Mouse (Mus musculus): Measurements from ENCODE around the gene Phox2b. TPM values are rescaled to one million over a fixed set of nuclear protein-coding genes. Genes with fewer than 3 reads are reported as not detected.

Gene Phox2b
- total RNA-seq, 1 experiment from 2014 or later: not detected

DNA sequence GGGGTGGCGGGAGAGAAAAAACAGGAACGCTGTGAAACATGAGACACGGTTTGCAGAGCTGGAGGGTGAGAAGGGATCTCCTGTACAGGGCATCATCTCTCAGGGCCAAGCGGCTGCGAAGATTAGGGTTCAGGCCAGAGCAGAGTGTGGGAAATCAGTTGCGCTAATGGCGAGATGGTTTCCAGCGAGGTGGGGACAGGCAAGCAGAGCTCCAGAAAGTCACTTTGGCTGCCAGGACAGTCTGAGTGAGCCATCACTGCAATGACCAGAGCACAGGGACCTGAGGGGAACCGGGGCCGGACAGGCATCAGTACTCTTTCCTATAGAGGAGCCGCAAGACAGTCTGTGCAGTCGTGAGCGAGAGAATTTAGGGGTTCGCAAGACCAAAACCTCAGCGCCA is 3.9 kb downstream of the Phox2b start:
- no peak for ATAC-seq (replicated peaks; ENCODE audit: insufficient number of reproducible peaks, low FRiP score, low TSS enrichment, poor library complexity, severe bottlenecking)

GRCm38 (mm10) chr5:67093991-67094390 is 5.1 kb downstream of the Phox2b start:
- no peak for ATAC-seq (replicated peaks; ENCODE audit: insufficient number of reproducible peaks, low FRiP score, low TSS enrichment, poor library complexity, severe bottlenecking)

- no peak for ATAC-seq (replicated peaks; ENCODE audit: insufficient number of reproducible peaks, low FRiP score, low TSS enrichment, poor library complexity, severe bottlenecking)
Measured at GRCm38 (mm10) chr5:67091766-67092165, 7.3 kb downstream of the Phox2b start.

DNA sequence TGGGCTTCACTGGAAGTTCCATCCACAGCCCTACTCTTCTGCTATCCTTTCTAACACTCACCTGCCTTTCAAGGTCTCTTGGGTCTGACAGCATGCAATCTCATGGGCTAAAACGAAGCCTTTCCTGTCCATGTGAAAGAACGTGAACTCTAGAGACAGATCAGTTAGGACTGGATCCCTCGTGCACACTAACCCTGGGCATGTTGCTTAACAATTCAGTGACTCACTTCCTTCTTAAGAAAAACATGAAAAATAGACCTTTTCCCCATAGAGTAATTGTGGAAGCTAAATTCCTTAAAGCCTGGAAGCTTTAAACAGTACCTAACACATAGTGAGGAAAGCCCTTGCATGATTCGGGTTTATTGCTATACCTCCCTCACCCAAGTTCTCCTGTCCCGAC is 8.2 kb downstream of the Phox2b start:
- ATAC-seq (replicated peaks; ENCODE audit: insufficient number of reproducible peaks, low FRiP score, low TSS enrichment, poor library complexity, severe bottlenecking): no peak

DNA sequence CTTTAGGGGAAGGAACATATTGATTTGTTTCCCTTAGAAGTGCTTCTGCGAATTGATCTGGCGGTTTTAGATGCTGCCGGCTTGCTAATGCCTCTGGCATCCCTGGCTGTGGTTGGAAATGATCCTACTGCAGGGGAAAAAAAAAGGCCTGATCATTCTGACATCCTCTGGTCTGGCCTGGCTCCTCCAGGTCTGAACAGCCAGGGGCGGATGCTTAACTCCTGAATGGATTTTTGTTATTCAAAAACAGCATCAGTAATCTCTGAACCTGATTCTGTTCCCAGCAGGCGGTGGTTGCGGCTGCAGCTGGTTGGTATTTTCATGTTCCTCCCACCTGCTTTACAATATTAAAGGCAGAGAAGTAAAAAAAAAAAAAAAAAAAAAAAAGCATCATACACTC is 16.0 kb downstream of the Phox2b start:
- no peak for ATAC-seq (replicated peaks; ENCODE audit: insufficient number of reproducible peaks, low FRiP score, low TSS enrichment, poor library complexity, severe bottlenecking)

- ATAC-seq (replicated peaks; ENCODE audit: insufficient number of reproducible peaks, low FRiP score, low TSS enrichment, poor library complexity, severe bottlenecking): no peak
Measured at GRCm38 (mm10) chr5:67063596-67063995, 35.5 kb downstream of the Phox2b start.

DNA sequence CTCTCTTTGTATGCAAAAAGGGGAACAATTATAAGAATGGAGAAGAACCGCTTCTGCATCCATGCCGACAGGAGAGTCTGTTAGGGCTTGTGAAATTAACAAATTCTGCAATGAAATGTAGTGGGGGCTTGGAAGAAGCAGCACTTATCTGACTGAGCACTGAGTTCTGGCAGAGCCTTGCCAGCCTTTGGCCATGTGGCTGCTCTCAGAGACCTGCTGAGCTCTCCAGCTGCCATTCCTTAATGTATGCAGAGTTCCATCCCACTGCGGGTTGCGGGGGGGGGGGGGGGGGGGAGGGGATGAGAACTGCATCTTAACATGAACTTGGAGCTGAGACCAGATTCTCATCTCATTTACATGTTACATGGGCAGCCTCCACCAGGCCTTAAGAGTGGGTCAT is 38.6 kb downstream of the Phox2b start:
- ATAC-seq (replicated peaks; ENCODE audit: insufficient number of reproducible peaks, low FRiP score, low TSS enrichment, poor library complexity, severe bottlenecking): no peak

GRCm38 (mm10) chr5:67057803-67058202 is 41.3 kb downstream of the Phox2b start:
- no peak for ATAC-seq (replicated peaks; ENCODE audit: insufficient number of reproducible peaks, low FRiP score, low TSS enrichment, poor library complexity, severe bottlenecking)

DNA sequence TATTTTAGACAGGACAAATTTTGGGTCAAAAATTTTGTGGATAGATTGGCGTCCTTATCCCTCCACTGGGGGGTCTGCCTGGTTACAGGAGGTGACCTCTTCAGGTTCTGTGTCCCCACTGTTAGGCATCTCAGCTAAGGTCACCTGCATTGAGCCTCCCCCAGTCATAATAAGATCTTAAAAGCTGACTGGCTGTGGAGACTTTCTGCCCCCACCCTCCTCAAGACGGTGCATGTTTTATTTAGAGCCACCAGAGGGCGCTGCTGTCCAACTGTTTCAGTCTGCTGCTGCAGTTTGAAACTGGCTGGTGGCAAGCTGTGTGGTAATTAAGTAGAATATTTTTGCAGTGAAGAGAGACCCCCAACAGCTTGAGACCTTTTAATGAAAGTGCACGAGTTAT is 51.1 kb downstream of the Phox2b start:
- 0 out of 2 replicates have a peak, but pooled peaks have one; percentile 35 for ATAC-seq (replicated peaks; ENCODE audit: insufficient number of reproducible peaks, low FRiP score, low TSS enrichment, poor library complexity, severe bottlenecking)

Other genes starting within 250 kb of the Phox2b start
- gene Tmem33, start 161.3 kb upstream of the Phox2b start, total RNA-seq (2017): 24.9 to 49.5 TPM (median 30.6 TPM) in 3 replicates
- gene Slc30a9, start 207.7 kb upstream of the Phox2b start, total RNA-seq (2017): 33.4 to 55.8 TPM (median 37.3 TPM) in 3 replicates